Mouse (Mus musculus): ENCODE results near the gene Spg21.

- TF ChIP-seq POLR2A (IDR thresholded peaks at IDR 0.05; ENCODE audit: extremely low read depth, insufficient read depth, low read length) (no peak), CTCF (IDR thresholded peaks at IDR 0.05; ENCODE audit: extremely low read depth, insufficient read depth, low read length) (no peak)
Observed at GRCm38 (mm10) chr9:65430401-65430800, 30.3 kb upstream of the Spg21 start.
